In the genomic region with DNA sequence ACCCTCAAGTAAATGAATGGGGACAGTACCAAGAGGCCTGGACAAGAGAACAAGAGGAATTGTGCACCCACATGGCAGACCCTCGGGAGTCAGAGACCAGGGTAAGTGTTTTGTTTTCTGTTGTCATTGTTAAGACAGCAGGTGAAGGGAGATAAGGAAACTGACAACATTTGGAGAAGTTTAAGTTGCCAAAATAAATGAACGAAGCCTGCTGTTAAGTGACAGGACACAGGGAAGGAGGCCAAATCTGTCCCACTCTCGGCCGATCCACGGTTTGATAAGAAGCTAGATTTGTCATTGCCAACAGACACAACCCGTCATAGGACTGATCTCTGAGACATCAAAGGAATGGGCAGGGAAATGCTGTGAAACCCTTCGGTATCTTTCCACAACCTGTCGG, we compare ENCODE assay signal across 24 mouse cellular contexts.
"Had no signal": no experiment of that assay in that cellular context is flagged by ENCODE, and none has a peak within 500 bp of the region (broad histone marks: within the 10 kb centered on the region; RNA-seq: fewer than 3 reads in every experiment).

No protein-coding gene starts in this region.

- H3K4me2 ChIP-seq: heart, embryonic 11.5 days; hindbrain, embryonic 12.5 days; hindbrain, embryonic 14.5 days; limb, embryonic 13.5 days; limb, embryonic 15.5 days; liver, embryonic 12.5 days had no signal

- DNase-seq: gastrocnemius, adult 2 months; gastrocnemius, postnatal 10 days; gastrocnemius, postnatal 25 days; heart, adult 2 months; heart, postnatal 10 days; heart, postnatal 4 days; kidney, adult 11 months; kidney, adult 8-10 months; kidney, postnatal 10 days; kidney, postnatal 25 days; kidney, postnatal 4 days; layer of hippocampus, adult 9-11 months; layer of hippocampus, postnatal 36 days; left cerebral cortex, postnatal 4 days had no signal

- ATAC-seq: hindbrain, postnatal 0 days; liver, embryonic 12.5 days had no signal

- H3K9me3 ChIP-seq: limb, embryonic 13.5 days; limb, embryonic 15.5 days; liver, embryonic 12.5 days had no signal

- H3K27ac ChIP-seq: gastrocnemius, adult 2 months; heart, adult 2 months; hindbrain, embryonic 10.5 days; hindbrain, embryonic 12.5 days; hindbrain, embryonic 14.5 days; hindbrain, postnatal 0 days; layer of hippocampus, adult 2 months; limb, embryonic 13.5 days; limb, embryonic 15.5 days; liver, embryonic 12.5 days; liver, embryonic 14.5 days had no signal

- H3K36me3 ChIP-seq: hindbrain, embryonic 10.5 days; hindbrain, embryonic 12.5 days; limb, embryonic 13.5 days; limb, embryonic 15.5 days; liver, embryonic 12.5 days had no signal

- H3K4me3 ChIP-seq: gastrocnemius, adult 2 months; heart, adult 2 months; hindbrain, embryonic 10.5 days; hindbrain, embryonic 12.5 days; layer of hippocampus, adult 2 months; limb, embryonic 13.5 days; limb, embryonic 15.5 days; liver, embryonic 12.5 days had no signal

- H3K27me3 ChIP-seq: hindbrain, embryonic 12.5 days; limb, embryonic 15.5 days; liver, embryonic 12.5 days had no signal

- H3K4me1 ChIP-seq: hindbrain, embryonic 10.5 days; hindbrain, embryonic 12.5 days; limb, embryonic 13.5 days; limb, embryonic 15.5 days; liver, embryonic 12.5 days had no signal

- H3K9ac ChIP-seq: hindbrain, embryonic 12.5 days; hindbrain, embryonic 14.5 days; limb, embryonic 13.5 days; limb, embryonic 15.5 days; liver, embryonic 12.5 days; liver, embryonic 14.5 days had no signal
